Mouse (Mus musculus): Measurements from ENCODE around the gene Sbds. TPM values are rescaled to one million over a fixed set of nuclear protein-coding genes. Genes with fewer than 3 reads are reported as not detected.
"Not testable (repeated sequence)": the region's sequence is repeated elsewhere in the genome, so short reads cannot be mapped to it uniquely, and the experiment has no call there.

Gene Sbds
- polyA plus RNA-seq, 2 experiments, result 35.8 to 38.1 TPM

DNA sequence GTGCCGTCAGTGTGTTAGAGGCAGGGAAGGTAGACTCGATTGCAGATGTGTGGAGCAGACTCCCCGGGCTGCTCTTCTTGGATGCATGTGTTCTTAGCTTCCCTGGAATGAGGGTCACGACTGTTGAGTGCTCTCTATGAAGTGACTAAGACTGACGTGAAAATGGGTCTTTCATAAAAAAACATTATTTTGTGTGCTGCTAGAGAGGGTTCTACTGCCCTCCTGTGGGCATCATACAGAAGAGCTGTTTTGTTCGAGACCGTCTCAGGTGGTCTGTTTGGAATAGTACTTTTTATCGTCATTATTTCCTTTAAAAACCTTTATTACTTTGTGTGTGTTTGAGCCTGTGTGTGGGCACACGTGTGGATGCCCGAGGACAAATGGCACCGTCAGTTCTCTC lies 8.1 kb upstream of the Sbds start:
- H3K27ac ChIP-seq, result no peak overlapping the region
- no peaks in the 10 kb centered on the region for H3K27me3 ChIP-seq (ENCODE audit: control insufficient read depth, insufficient read depth, low read length)
- peaks cover 10% of the 10 kb centered on the region; the same call in 1 of the 2 replicates for H3K36me3 ChIP-seq (replicated peaks; ENCODE audit: control insufficient read depth, insufficient read depth, low read depth)
- no peak overlapping the region for H3K4me3 ChIP-seq (ENCODE audit: insufficient read depth in 1 of 2, low read depth in 2 of 2, low read length in 2 of 2)
- H3K4me2 ChIP-seq (ENCODE audit: low read depth), result no peak overlapping the region
- ATAC-seq (ENCODE audit: insufficient read depth), result no peak
- H3K9ac ChIP-seq (replicated peaks), result no peak overlapping the region
- 72% methylated on average over 11 of the region's 11 CpGs for WGBS (ENCODE audit: insufficient replicate concordance)
- TF ChIP-seq CTCF (IDR thresholded peaks at IDR 0.05; ENCODE audit: low read depth) (peak; percentile 39), EP300 (IDR thresholded peaks at IDR 0.05; ENCODE audit: low read depth) (no peak)
- no peaks in the 10 kb centered on the region for H3K9me3 ChIP-seq (ENCODE audit: control insufficient read depth, low read length)
- H3K4me1 ChIP-seq (replicated peaks; ENCODE audit: control insufficient read depth in 2 of 2, insufficient read depth in 2 of 2, low read length in 1 of 2), result peaks cover 0 to 6% of the 10 kb centered on the region in 2 experiments; a peak in 3 of 4 replicates
- no peak for DNase-seq (ENCODE audit: low read depth in 3 of 3, low spot score in 3 of 3)

DNA sequence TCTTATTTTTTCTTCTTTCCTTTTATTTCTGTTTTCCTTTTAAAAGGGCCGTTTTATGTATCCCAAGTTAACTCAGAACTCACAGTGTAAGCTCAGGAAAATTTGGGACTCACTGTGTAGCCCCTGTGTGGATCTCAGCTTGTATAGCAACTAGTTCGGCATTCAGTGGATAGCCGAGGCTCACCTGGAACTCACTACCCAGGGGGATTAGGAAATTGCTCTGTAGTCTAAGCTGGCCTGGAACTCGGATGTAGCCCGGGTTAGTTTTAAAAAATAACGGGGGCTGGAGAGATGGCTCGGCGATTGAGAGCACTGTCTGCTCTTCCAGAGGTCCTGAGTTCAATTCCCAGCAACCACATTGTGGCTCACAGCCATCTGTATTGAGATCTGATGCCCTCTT lies 2.0 kb upstream of the Sbds start:
- peak overlapping the region; percentile 94 for H3K4me2 ChIP-seq (ENCODE audit: low read depth)
- no peaks in the 10 kb centered on the region for H3K9me3 ChIP-seq (ENCODE audit: control insufficient read depth, low read length)
- ATAC-seq (ENCODE audit: insufficient read depth) (no peak), DNase-seq (ENCODE audit: low read depth in 3 of 3, low spot score in 3 of 3) (no peak)
- peak overlapping the region; percentile 67 for H3K9ac ChIP-seq (replicated peaks)
- H3K4me3 ChIP-seq (ENCODE audit: insufficient read depth in 1 of 2, low read depth in 2 of 2, low read length in 2 of 2), result peak overlapping the region; percentile 91 to 95
- peak overlapping the region; percentile 30 for H3K27ac ChIP-seq
- H3K4me1 ChIP-seq (replicated peaks; ENCODE audit: control insufficient read depth in 2 of 2, insufficient read depth in 2 of 2, low read length in 1 of 2), result peaks cover 5 to 21% of the 10 kb centered on the region in 2 experiments
- TF ChIP-seq CTCF (IDR thresholded peaks at IDR 0.05; ENCODE audit: low read depth) (no peak), EP300 (IDR thresholded peaks at IDR 0.05; ENCODE audit: low read depth) (no peak)
- WGBS (ENCODE audit: insufficient replicate concordance), result 5% methylated on average over 8 of the region's 8 CpGs
- no peaks in the 10 kb centered on the region for H3K27me3 ChIP-seq (ENCODE audit: control insufficient read depth, insufficient read depth, low read length)
- H3K36me3 ChIP-seq (replicated peaks; ENCODE audit: control insufficient read depth, insufficient read depth, low read depth), result peaks cover 14% of the 10 kb centered on the region

DNA sequence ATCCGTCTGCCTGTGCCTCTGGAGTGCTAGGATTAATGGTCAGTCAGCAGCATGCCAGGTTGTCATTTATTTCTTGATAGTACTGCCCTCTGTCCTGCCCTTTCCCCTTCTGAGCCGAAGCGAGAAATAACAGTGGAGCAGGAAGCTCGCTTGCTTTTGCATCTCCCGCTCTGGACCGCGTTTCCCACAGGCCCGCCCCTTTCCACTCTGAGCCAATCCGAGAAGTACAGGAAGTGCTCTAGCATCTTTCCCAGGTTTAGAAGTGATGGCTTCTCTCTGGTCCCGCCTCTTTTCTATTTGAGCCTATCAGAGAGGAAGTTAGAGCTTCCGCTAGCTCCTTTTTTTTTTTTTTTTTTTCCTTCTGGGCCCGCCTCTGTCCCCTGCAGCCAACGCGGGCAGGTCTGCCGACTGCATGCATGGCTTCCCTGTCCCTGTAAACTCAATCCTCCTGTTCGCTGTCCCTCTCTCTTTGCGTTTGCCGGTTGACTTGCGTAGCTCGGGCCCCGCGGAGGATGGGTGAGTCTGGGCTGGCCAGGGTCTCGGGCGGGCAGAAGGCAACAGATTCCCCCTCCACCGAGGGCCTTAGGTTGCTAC lies 1.4 kb upstream of the Sbds start:
- ATAC-seq (ENCODE audit: insufficient read depth), result peak; percentile 87
- peak; percentile 98 to 99 (median 99) for DNase-seq (ENCODE audit: low read depth in 3 of 3, low spot score in 3 of 3)
- Histone ChIP-seq H3K36me3 (replicated peaks; ENCODE audit: control insufficient read depth, insufficient read depth, low read depth) (peaks cover 20% of the 10 kb centered on the region), H3K4me3 (ENCODE audit: insufficient read depth in 1 of 2, low read depth in 2 of 2, low read length in 2 of 2) (peak overlapping the region; percentile 91 to 95), H3K27ac (peak overlapping the region; percentile 91), H3K27me3 (ENCODE audit: control insufficient read depth, insufficient read depth, low read length) (no peaks in the 10 kb centered on the region), H3K4me2 (ENCODE audit: low read depth) (peak overlapping the region; percentile 99), H3K4me1 (replicated peaks; ENCODE audit: control insufficient read depth in 2 of 2, insufficient read depth in 2 of 2, low read length in 1 of 2) (peaks cover 5 to 21% of the 10 kb centered on the region in 2 experiments), H3K9ac (replicated peaks) (peak overlapping the region; percentile 67), H3K9me3 (ENCODE audit: control insufficient read depth, low read length) (no peaks in the 10 kb centered on the region)
- TF ChIP-seq CTCF (IDR thresholded peaks at IDR 0.05; ENCODE audit: low read depth) (no peak), EP300 (IDR thresholded peaks at IDR 0.05; ENCODE audit: low read depth) (0 out of 2 replicates have a peak, but pooled peaks have one; percentile 17)
- WGBS (ENCODE audit: insufficient replicate concordance), result under 1% methylated on average over 25 of the region's 25 CpGs

DNA sequence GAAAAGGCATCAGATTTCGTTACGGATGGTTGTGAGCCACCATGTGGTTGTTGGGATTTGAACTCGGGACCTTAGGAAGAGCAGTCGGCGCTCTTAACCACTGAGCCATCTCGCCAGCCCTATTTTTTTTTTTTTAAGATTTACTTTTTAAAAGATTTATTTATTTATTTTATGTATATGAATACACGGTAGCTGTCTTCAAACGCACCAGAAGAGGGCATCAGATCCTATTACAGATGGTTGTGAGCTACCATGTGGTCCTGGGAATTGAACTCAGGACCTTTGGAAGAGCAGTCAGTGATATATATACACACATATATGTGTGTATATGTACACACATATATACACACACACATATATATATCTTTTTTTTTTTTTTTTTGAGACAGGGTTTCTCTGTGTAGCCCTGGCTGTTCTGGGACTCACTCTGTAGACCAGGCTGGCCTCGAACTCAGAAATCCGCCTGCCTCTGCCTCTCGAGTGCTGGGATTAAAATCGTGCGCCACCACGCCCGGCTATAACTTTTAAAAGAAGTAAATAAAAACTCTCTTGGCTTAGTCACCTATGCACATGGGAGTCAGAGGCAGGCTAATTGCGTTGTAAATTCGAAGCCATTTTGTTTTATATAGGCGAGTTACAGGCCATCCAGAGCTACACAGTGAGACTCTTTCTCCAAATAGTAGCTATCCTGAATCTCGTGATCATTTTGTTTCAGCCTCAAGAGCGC lies 632 bp upstream of the Sbds start:
- peak; percentile 1; the same call in 1 of the 2 replicates for ATAC-seq (ENCODE audit: insufficient read depth)
- peak in 1 of 3 experiments; percentile 48 for DNase-seq (ENCODE audit: low read depth in 3 of 3, low spot score in 3 of 3)
- Histone ChIP-seq H3K27ac (peak overlapping the region; percentile 91), H3K4me1 (replicated peaks; ENCODE audit: control insufficient read depth in 2 of 2, insufficient read depth in 2 of 2, low read length in 1 of 2) (peaks cover 5 to 21% of the 10 kb centered on the region in 2 experiments), H3K9ac (replicated peaks) (peak overlapping the region; percentile 66), H3K4me2 (ENCODE audit: low read depth) (peak overlapping the region; percentile 99), H3K4me3 (ENCODE audit: insufficient read depth in 1 of 2, low read depth in 2 of 2, low read length in 2 of 2) (peak overlapping the region; percentile 81 to 91), H3K36me3 (replicated peaks; ENCODE audit: control insufficient read depth, insufficient read depth, low read depth) (peaks cover 28% of the 10 kb centered on the region)
- not testable (repeated sequence) for H3K9me3 ChIP-seq (ENCODE audit: control insufficient read depth, low read length); H3K27me3 ChIP-seq (ENCODE audit: control insufficient read depth, insufficient read depth, low read length)
- TF ChIP-seq CTCF (IDR thresholded peaks at IDR 0.05; ENCODE audit: low read depth), result 0 out of 2 replicates have a peak, but pooled peaks have one; percentile 13
- WGBS (ENCODE audit: insufficient replicate concordance), result 18% methylated on average over 20 of the region's 20 CpGs
